Mouse (Mus musculus): ENCODE measurements around the gene Chpf. TPM values are rescaled to one million over a fixed set of nuclear protein-coding genes. Genes with fewer than 3 reads are reported as not detected.
A peak's percentile ranks its signal among the peaks of the same experiment; 100 is the strongest.

The Chpf gene
- polyA plus RNA-seq, 1 experiment: 9.2 TPM

DNA sequence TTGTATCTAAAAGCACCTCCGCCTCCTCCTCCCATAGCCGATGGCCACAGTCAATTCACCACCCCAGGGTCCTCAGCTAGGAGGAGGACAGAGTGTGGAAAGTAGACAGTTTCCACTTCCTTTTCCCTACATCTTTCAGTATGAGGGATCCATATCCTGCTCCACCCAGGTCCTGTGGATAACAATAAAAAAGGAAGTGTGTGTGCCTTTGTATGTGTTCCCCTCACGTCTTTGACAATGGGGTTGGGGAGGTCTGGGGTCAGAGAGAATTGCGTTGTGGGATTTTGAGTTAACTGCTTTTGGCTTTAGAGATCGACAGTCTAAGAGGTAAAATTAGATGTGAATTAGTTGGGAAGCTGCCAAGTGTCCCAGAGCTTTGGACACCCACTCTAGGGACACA lies 31.0 kb upstream of the Chpf start:
- TF ChIP-seq GATA1 (IDR thresholded peaks at IDR 0.05; ENCODE audit: borderline replicate concordance, low read length): no peak
- Histone ChIP-seq H3K4me3 (replicated peaks) (no peak overlapping the region), H3K27me3 (replicated peaks) (peaks cover 69% of the 10 kb centered on the region), H3K4me1 (peaks cover 17% of the 10 kb centered on the region), H3K36me3 (replicated peaks; ENCODE audit: low read length) (no peaks in the 10 kb centered on the region), H3K9me3 (no peaks in the 10 kb centered on the region)

DNA sequence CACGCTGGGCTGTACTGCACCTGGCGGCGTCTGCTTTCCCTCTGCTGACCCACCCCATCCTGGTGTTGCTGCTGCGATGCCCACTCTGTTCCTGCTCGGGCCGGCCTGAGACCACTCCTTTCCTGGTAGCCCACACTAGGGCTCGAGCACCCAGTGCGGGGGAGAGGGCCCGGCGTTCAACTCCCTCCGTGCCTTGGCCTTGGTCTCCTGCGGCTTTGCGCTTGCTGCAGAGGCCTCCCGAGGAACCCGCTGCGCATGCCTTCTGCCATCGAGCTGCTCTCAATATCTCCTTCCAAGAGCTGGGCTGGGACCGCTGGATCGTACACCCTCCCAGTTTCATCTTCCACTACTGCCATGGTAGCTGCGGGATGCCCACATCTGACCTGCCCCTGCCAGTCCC lies 30.5 kb upstream of the Chpf start:
- H3K9me3 ChIP-seq: no peaks in the 10 kb centered on the region
- peaks cover 75% of the 10 kb centered on the region for H3K27me3 ChIP-seq (replicated peaks)
- no peak for TF ChIP-seq GATA1 (IDR thresholded peaks at IDR 0.05; ENCODE audit: borderline replicate concordance, low read length)
- no peak for TF ChIP-seq FLI1 (IDR thresholded peaks at IDR 0.05; ENCODE audit: low read length)
- peaks cover 18% of the 10 kb centered on the region for H3K4me1 ChIP-seq
- H3K4me3 ChIP-seq (replicated peaks): no peak overlapping the region
- no peaks in the 10 kb centered on the region for H3K36me3 ChIP-seq (replicated peaks; ENCODE audit: low read length)

DNA sequence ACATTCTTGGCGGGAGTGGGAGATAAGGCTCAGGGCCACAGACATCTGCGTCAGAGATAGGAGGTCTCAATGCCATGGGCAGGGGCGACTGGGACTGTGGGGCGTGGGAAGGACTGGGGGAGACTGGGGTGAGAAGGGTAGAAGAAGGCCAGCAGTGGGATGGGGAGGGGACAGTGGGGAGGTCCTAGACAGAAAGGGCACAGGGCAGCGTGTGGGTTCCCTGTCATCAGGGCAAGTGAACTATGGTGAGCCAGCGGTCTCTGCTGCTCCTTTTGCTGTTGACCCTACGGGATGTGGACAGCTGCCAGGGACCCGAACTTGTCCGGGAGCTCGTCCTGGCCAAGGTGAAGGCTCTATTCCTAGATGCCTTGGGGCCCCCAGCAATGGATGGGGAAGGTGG lies 27.9 kb upstream of the Chpf start, which contains the start of gene Inha:
TSS of gene Inha (plus strand) at position 72 of the 400 bp plus-strand sequence.
- TF ChIP-seq GATA1 (IDR thresholded peaks at IDR 0.05; ENCODE audit: borderline replicate concordance, low read length): no peak
- TF ChIP-seq FLI1 (IDR thresholded peaks at IDR 0.05; ENCODE audit: low read length): no peak
- peak within 1 kb of the TSS; percentile 93 for H3K4me3 ChIP-seq (replicated peaks)
- H3K27me3 ChIP-seq (replicated peaks): peaks cover 88% of the 10 kb centered on the region
- peaks cover 4% of the 10 kb centered on the region for H3K36me3 ChIP-seq (replicated peaks; ENCODE audit: low read length)
- H3K9me3 ChIP-seq: no peaks in the 10 kb centered on the region
- H3K4me1 ChIP-seq: peaks cover 18% of the 10 kb centered on the region

- Histone ChIP-seq H3K4me1 (peaks cover 18% of the 10 kb centered on the region), H3K36me3 (replicated peaks; ENCODE audit: low read length) (peaks cover 12% of the 10 kb centered on the region), H3K4me3 (replicated peaks) (peak within 1 kb of the TSS; percentile 93), H3K27me3 (replicated peaks) (peaks cover 86% of the 10 kb centered on the region), H3K9me3 (no peaks in the 10 kb centered on the region)
- TF ChIP-seq FLI1 (IDR thresholded peaks at IDR 0.05; ENCODE audit: low read length) (no peak), GATA1 (IDR thresholded peaks at IDR 0.05; ENCODE audit: borderline replicate concordance, low read length) (no peak)
Measured at GRCm38 (mm10) chr1:75505956-75506831, 27.1 kb upstream of the Chpf start, which contains the start of gene Obsl1. Gene Obsl1, minus strand, starts transcription at chr1:75506452.

GRCm38 (mm10) chr1:75505159-75505955 lies 26.2 kb upstream of the Chpf start:
- no peak for TF ChIP-seq GATA1 (IDR thresholded peaks at IDR 0.05; ENCODE audit: borderline replicate concordance, low read length)
- no peak for TF ChIP-seq FLI1 (IDR thresholded peaks at IDR 0.05; ENCODE audit: low read length)
- peaks cover 83% of the 10 kb centered on the region for H3K27me3 ChIP-seq (replicated peaks)
- H3K4me3 ChIP-seq (replicated peaks): peak overlapping the region; percentile 93
- H3K9me3 ChIP-seq: no peaks in the 10 kb centered on the region
- peaks cover 15% of the 10 kb centered on the region for H3K36me3 ChIP-seq (replicated peaks; ENCODE audit: low read length)
- H3K4me1 ChIP-seq: peaks cover 18% of the 10 kb centered on the region

GRCm38 (mm10) chr1:75504256-75505045 lies 25.3 kb upstream of the Chpf start:
- H3K9me3 ChIP-seq: no peaks in the 10 kb centered on the region
- H3K36me3 ChIP-seq (replicated peaks; ENCODE audit: low read length): peaks cover 15% of the 10 kb centered on the region
- H3K4me1 ChIP-seq: peaks cover 18% of the 10 kb centered on the region
- H3K27me3 ChIP-seq (replicated peaks): peaks cover 79% of the 10 kb centered on the region
- H3K4me3 ChIP-seq (replicated peaks): no peak overlapping the region
- TF ChIP-seq GATA1 (IDR thresholded peaks at IDR 0.05; ENCODE audit: borderline replicate concordance, low read length) (no peak), FLI1 (IDR thresholded peaks at IDR 0.05; ENCODE audit: low read length) (no peak)

DNA sequence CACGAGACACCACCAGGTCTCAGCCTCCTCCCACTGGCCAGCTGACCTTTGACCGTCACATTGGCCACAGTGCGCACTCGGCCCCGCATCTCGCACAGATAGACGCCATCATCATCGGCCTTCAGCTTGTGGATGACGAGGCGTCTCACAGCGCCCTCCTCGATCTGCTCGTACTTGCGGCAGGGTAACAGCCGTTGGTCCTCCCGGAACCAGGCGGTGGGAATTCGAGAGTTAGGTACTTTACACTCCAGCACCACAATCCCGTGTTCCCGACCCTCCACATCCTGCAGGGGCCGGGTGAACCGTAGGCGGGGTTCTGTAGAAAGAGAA lies 24.5 kb upstream of the Chpf start:
- Histone ChIP-seq H3K4me3 (replicated peaks) (peak overlapping the region; percentile 50), H3K4me1 (peaks cover 18% of the 10 kb centered on the region), H3K9me3 (no peaks in the 10 kb centered on the region), H3K27me3 (replicated peaks) (peaks cover 81% of the 10 kb centered on the region), H3K36me3 (replicated peaks; ENCODE audit: low read length) (peaks cover 18% of the 10 kb centered on the region)
- TF ChIP-seq FLI1 (IDR thresholded peaks at IDR 0.05; ENCODE audit: low read length): no peak
- no peak for TF ChIP-seq GATA1 (IDR thresholded peaks at IDR 0.05; ENCODE audit: borderline replicate concordance, low read length)

- H3K4me1 ChIP-seq: peaks cover 18% of the 10 kb centered on the region
- no peak for TF ChIP-seq FLI1 (IDR thresholded peaks at IDR 0.05; ENCODE audit: low read length)
- TF ChIP-seq GATA1 (IDR thresholded peaks at IDR 0.05; ENCODE audit: borderline replicate concordance, low read length): no peak
Measured at GRCm38 (mm10) chr1:75502945-75503650, 24.0 kb upstream of the Chpf start.

DNA sequence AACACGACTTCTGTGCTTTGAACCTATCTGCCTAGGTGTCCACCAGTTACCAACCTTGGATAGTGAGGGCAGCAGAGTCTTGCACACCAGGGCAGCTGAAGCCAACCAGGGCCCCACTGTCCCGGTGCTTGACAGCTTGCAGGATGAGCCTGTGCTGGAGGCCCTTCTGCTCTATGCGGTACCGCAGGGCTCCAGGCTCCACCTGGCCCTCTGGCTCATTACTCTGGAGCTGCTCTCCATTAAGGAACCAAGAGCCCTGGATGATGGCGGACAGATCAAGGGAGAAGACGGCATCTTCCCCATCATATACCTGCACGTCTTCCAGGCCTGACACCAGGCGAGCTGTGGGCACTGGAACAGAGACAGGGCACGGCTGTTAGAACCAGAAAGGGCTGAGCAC lies 22.8 kb upstream of the Chpf start:
- no peaks in the 10 kb centered on the region for H3K9me3 ChIP-seq
- peaks cover 77% of the 10 kb centered on the region for H3K27me3 ChIP-seq (replicated peaks)
- no peak overlapping the region for H3K4me3 ChIP-seq (replicated peaks)
- TF ChIP-seq GATA1 (IDR thresholded peaks at IDR 0.05; ENCODE audit: borderline replicate concordance, low read length): no peak
- no peak for TF ChIP-seq FLI1 (IDR thresholded peaks at IDR 0.05; ENCODE audit: low read length)
- peaks cover 18% of the 10 kb centered on the region for H3K4me1 ChIP-seq
- H3K36me3 ChIP-seq (replicated peaks; ENCODE audit: low read length): peaks cover 22% of the 10 kb centered on the region

More at GRCm38 (mm10) chr1:75502945-75503650, 24.0 kb upstream of the Chpf start:
- Histone ChIP-seq H3K9me3 (no peaks in the 10 kb centered on the region), H3K36me3 (replicated peaks; ENCODE audit: low read length) (peaks cover 18% of the 10 kb centered on the region), H3K4me3 (replicated peaks) (peak overlapping the region; percentile 50), H3K27me3 (replicated peaks) (peaks cover 82% of the 10 kb centered on the region)
